Comparison of ENCODE assay signal across 31 mouse cellular contexts in genomic region chr10:52169841-52170240, GRCm38 (mm10). TPM values are rescaled to one million over a fixed set of nuclear protein-coding genes. Genes with fewer than 3 reads are reported as not detected.
DNase-seq lines count a peak whose midpoint lies in the region; TF ChIP-seq lines count a peak whose summit lies in the region.
"Had no signal": no experiment of that assay in that cellular context is flagged by ENCODE, and none has a peak within 500 bp of the region (broad histone marks: within the 10 kb centered on the region; RNA-seq: fewer than 3 reads in every experiment).

No protein-coding gene starts in this region.

- TF ChIP-seq POLR2A in lung, adult 2 months (IDR thresholded peaks at IDR 0.05; ENCODE audit: borderline replicate concordance, extremely low read depth, low read depth, low read length) = no peak

- intact Hi-C loops in heart, postnatal 10 days (cut with DNase I) = no loop called here

- peak; percentile 4 to 8 for DNase-seq in heart, postnatal 10 days
- DNase-seq in heart, adult 11 months = no peak
- peak; percentile 37 for DNase-seq in kidney, postnatal 14 days
- DNase-seq in kidney, adult 9 months = no peak
- DNase-seq in lung, postnatal 36 days = peak; percentile 17
- no peak for DNase-seq in lung, adult 2 months
- DNase-seq in right cerebral cortex, postnatal 14 days = no peak
- DNase-seq: adrenal gland, postnatal 25 days; cerebellum, adult 11 months; gastrocnemius, postnatal 25 days; heart, adult 2 months; layer of hippocampus, adult 9-11 months; midbrain, embryonic 14.5 days; right cerebral cortex, postnatal 25 days; thymus, postnatal 14 days had no signal

- no peak overlapping the region for H3K4me3 ChIP-seq in lung, adult 2 months (replicated peaks; ENCODE audit: extremely low read depth, low read depth, low read length)
- H3K4me3 ChIP-seq: embryonic facial prominence, embryonic 12.5 days; erythroblast, embryonic 14.5 days; forebrain, embryonic 12.5 days; heart, adult 2 months; heart, embryonic 13.5 days; limb, embryonic 15.5 days had no signal

- no peak for TF ChIP-seq CTCF in lung, adult 2 months (IDR thresholded peaks at IDR 0.05; ENCODE audit: insufficient read depth, low read length)

- peaks cover 3% of the 10 kb centered on the region for H3K4me1 ChIP-seq in lung, adult 2 months (ENCODE audit: control insufficient read depth, insufficient read depth, low read length)
- H3K4me1 ChIP-seq: embryonic facial prominence, embryonic 12.5 days; forebrain, embryonic 12.5 days; limb, embryonic 15.5 days had no signal

- 36% methylated on average over 5 of the region's 5 CpGs for WGBS in lung, adult 2 months

RNA-seq across cellular contexts. Expression of gene Ros1, which starts 25.2 kb away (rescaled TPM):
- under 1 TPM in 1 of 2 experiments, not detected in 1; 0.07 TPM for total RNA-seq in heart, postnatal 10 days (2021)
- 0.11 and 0.38 TPM in 2 replicates for polyA plus RNA-seq in lung, adult 2 months (2012; rRNA removed)
- total RNA-seq: adrenal gland, postnatal 25 days; heart, postnatal 25 days; hindbrain, postnatal 0 days; left cerebral cortex, adult 18-20 months; left cerebral cortex, postnatal 36 days; megakaryocyte-erythroid progenitor cell, adult 5-6 weeks; MEL had no signal
- polyA plus RNA-seq: activated CD4-positive, CD25-positive, alpha-beta regulatory T cell, adult 4 months; C2C12; embryonic facial prominence, embryonic 12.5 days; erythroblast, embryonic 14.5 days; forebrain, embryonic 12.5 days; heart, adult 2 months; heart, embryonic 13.5 days; hindbrain, postnatal 0 days; large intestine, adult 2 months; midbrain, embryonic 14.5 days; neural tube, embryonic 11.5 days; spleen, adult 2 months had no signal

Comparison
In these comparisons a context has a peak if more than half of its experiments do, and no peak if none do; other contexts are left out.
1. DNase-seq: peak in heart, postnatal 10 days (2 of 2), kidney, postnatal 14 days (single experiment) and lung, postnatal 36 days (single experiment); none in heart, adult 11 months (single experiment), kidney, adult 9 months (single experiment), lung, adult 2 months (single experiment) and right cerebral cortex, postnatal 14 days (single experiment).